Mouse (Mus musculus): ENCODE measurements around the gene Cacnb4.

DNA sequence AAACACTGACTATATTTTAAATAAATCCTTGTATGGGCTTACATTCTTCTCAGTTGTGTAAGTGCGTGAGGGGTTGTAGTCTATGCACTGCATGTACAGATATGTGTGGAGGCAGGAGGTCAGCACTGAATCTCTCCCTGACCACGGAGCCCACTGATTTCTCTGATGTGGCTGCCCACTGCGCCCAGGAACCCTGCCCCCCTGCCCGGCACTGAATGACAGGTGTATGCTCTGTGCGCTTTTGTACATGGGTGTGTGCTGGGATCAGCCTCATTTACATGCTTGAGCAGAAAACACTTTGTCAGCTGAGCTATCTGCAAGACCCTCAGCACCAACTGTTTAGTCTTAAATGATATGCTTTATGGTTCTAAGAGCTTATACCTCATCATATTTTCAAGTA is 271.4 kb downstream of the Cacnb4 start:
- TF ChIP-seq MEF2A (IDR thresholded peaks at IDR 0.05; ENCODE audit: extremely low read depth, insufficient replicate concordance, low read depth, low read length, poor library complexity, severe bottlenecking): no peak
- TF ChIP-seq CTCF (IDR thresholded peaks at IDR 0.05 in 2 of 3, conservative IDR thresholded peaks at IDR 0.05 in 1 of 3; ENCODE audit: control insufficient read depth in 1 of 3, insufficient read depth in 1 of 3, low read depth in 2 of 3, low read length in 3 of 3, poor library complexity in 1 of 3, severe bottlenecking in 1 of 3): no peak
- no peak for TF ChIP-seq NELFE (IDR thresholded peaks at IDR 0.05; ENCODE audit: low read depth, low read length)
- no peak for TF ChIP-seq TCF12 (IDR thresholded peaks at IDR 0.05; ENCODE audit: low read depth, low read length)
- TF ChIP-seq ELF1 (IDR thresholded peaks at IDR 0.05; ENCODE audit: low read depth, low read length): no peak
- no peak for TF ChIP-seq POLR2A (IDR thresholded peaks at IDR 0.05; ENCODE audit: control insufficient read depth in 1 of 2, insufficient read depth in 1 of 2, low read depth in 1 of 2, low read length in 2 of 2, poor library complexity in 1 of 2)
- no peak for TF ChIP-seq ZNF384 (IDR thresholded peaks at IDR 0.05; ENCODE audit: low read depth, low read length)
- TF ChIP-seq SMC3 (IDR thresholded peaks at IDR 0.05; ENCODE audit: low read depth, low read length): no peak
- no peak for TF ChIP-seq MAX (IDR thresholded peaks at IDR 0.05; ENCODE audit: low read length)
- TF ChIP-seq MAZ (IDR thresholded peaks at IDR 0.05; ENCODE audit: low read depth, low read length): no peak
- TF ChIP-seq ETS1 (IDR thresholded peaks at IDR 0.05; ENCODE audit: low read depth, low read length): no peak
- no peak for TF ChIP-seq MYC (IDR thresholded peaks at IDR 0.05; ENCODE audit: low read depth, low read length)
- no peak for TF ChIP-seq HCFC1 (IDR thresholded peaks at IDR 0.05; ENCODE audit: low read depth, low read length)

All from MEL (cell line).